Mouse (Mus musculus) left cerebral cortex, adult 11 months (tissue): ENCODE results near the gene Cisd2.

ENCODE experiments used
- DNase-seq: peaks from one replicate; pipeline ENCODE4 v3.0.0; 2022; ENCODE audit warnings: low spot score

Gene Cisd2

GRCm38 (mm10) chr3:135411056-135411455, 12.7 kb downstream of the Cisd2 start:
- no peak for DNase-seq

- no peak for DNase-seq
Measured at GRCm38 (mm10) chr3:135409219-135409618, 14.5 kb downstream of the Cisd2 start.

GRCm38 (mm10) chr3:135407351-135407750, 16.4 kb downstream of the Cisd2 start:
- DNase-seq: no peak

DNA sequence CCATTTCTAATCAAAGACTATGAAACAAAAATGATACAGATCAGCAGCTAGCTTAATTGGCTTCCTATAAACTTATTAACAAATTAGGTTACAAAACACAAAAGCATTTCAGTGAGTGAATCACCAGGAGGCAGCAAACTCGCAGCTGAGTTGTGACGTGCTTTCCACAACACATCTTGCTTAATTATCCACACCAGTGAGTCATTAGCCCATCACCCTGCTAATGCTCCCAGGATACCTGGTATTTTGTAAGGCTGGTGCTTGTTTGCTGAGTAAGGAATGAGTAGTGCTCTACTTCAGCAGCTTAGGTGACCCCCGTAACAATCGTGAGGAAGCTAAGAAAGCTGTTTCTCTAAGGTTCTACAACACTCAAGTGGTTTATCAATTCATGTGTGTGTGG, 19.1 kb downstream of the Cisd2 start:
- DNase-seq: no peak

DNA sequence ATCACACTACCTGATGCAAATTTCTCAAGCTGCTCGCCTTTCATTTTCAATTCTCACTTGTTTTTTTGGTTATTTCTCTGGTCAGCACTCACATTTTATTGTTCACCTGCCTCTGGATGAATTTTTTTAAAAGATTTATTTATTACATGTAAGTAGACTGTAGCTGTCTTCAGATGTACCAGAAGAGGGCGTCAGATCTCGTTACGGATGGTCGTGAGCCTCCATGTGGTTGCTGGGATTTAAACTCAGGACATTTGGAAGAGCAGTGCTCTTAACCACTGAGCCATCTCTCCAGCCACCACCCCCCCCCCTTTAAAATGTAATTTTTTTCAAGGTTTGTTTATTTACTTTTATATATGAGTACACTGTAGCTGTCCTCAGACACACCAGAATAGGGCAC, 19.9 kb downstream of the Cisd2 start:
- no peak for DNase-seq

- no peak for DNase-seq
Measured at GRCm38 (mm10) chr3:135403211-135403610, 20.5 kb downstream of the Cisd2 start.

DNA sequence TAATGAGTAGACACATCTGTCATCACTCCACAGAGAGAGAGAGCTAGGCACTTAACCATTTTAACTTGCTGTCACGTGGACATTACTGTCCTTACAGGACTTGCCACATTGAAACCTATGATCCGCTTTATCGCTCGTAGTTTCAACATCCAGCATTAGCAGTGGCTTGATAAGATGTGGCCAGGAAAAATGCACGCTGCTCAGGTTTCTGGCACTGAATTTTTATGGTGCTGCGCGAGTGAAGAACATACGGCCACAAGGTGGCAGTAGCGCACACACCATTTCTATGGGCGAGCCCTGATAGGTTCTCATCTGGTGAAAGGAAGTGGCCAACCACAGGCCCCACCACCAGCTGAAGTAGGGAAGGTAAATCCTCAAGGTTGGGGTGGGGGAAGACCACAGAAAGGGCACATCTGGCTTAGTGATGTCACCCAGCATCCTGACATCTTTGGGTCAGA, 21.5 kb downstream of the Cisd2 start:
- peak; percentile 57 for DNase-seq

- DNase-seq: no peak
Measured at GRCm38 (mm10) chr3:135397112-135397511, 26.6 kb downstream of the Cisd2 start.

GRCm38 (mm10) chr3:135396081-135396480, 27.6 kb downstream of the Cisd2 start:
- no peak for DNase-seq

DNA sequence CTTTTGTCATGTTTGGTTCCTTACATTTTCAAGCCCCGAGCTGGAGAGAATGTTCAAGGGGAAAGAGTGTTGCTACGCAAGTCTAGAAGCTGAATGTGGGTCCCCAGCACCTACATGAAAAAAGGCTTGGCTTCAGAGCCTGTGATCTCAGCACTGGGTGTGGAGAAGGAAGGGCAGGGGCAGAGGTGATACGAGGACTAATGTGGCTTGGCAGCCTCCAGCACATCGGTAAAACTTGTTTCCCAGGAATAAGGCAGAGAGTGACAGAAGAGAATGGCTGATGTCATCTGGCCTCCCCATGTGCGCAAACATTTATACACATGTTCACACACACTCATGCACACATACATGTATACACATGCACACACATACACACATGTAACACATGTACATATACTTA, 28.6 kb downstream of the Cisd2 start:
- no peak for DNase-seq

- no peak for DNase-seq
Measured at GRCm38 (mm10) chr3:135393186-135393585, 30.5 kb downstream of the Cisd2 start.

- no peak for DNase-seq
Measured at GRCm38 (mm10) chr3:135379868-135380267, 43.9 kb downstream of the Cisd2 start.

DNA sequence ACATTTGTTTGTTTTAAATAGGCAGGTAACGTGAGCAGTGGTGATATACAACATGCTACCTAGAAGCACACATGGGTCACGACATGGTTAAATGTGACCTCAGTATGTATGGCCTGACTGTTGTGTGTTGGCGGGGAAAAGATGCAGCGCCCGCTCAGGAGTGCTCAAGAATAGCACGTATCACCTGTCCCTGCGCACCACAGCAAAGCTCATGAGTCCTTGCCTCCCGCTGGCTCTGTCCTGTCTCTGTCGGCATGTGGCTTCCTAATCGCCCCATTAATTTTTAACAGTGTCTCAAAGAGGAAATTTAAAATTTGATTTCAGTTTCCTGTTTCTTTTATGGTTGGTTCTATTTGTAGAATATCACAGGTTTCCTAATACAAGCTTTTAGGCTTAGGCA, 46.3 kb downstream of the Cisd2 start:
- no peak for DNase-seq

DNA sequence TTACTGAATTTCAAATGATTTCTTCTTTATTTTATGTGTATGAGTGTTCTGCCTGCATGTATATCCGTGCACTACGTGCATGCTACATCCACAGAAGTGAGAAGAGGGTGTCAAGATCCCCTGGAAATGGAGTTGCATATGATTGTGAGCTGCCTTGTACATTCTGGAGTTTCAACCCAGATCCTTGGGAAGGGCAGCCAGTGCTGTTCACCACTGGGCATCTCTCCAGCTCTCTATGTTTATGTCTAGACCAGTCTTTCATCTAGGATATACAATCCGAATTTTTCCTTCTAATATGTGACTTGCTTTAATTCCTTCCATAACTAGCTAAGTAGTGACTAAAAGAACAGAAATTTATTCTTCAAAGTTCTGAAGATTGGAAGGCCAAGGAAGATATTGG, 47.9 kb downstream of the Cisd2 start:
- no peak for DNase-seq

- no peak for DNase-seq
Measured at GRCm38 (mm10) chr3:135357394-135357793, 66.3 kb downstream of the Cisd2 start.
